Mouse (Mus musculus): ENCODE data around the gene Rangap1.
"Not testable (repeated sequence)": the region's sequence is repeated elsewhere in the genome, so short reads cannot be mapped to it uniquely, and the experiment has no call there.

The Rangap1 gene

DNA sequence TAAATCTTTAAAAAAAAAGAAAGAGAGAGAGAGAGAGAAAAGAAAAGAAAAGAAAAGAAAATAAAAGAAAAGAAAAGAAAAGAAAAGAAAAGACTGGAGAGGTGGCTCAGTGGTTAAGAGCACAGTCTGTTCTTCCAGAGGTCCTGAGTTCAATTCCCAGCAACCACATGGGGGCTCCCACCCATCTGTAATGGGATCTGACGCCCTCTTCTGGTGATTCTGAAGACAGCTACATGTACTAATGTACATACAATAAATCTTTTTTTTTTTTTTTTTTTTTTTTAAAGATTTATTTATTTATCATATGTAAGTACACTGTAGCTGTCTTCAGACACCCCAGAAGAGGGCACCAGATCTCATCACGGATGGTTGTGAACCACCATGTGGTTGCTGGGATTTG is 3.0 kb downstream of the Rangap1 start:
- in situ Hi-C loops (cut with MboI, MseI), result not testable (repeated sequence)

DNA sequence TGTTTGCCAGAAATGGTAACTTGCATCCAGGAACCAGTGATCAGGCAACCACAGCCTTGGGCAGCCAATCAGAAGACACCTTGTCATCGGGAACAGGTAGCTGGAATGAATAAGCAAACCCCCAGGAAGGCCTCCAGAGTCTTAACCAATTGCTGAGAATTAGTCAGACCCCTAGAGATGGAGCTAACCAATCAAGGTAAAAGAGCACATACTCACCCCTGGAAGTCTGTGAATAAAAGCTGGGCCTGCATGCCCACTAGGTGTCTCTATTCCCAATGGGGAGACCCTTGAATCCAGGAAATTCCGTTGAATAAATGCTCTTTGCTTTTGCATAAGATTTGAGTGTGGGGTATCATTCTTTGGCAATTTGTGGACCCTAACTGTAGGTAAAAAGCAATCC is 5.4 kb downstream of the Rangap1 start:
- in situ Hi-C loops (cut with MboI, MseI), result no loop called here

DNA sequence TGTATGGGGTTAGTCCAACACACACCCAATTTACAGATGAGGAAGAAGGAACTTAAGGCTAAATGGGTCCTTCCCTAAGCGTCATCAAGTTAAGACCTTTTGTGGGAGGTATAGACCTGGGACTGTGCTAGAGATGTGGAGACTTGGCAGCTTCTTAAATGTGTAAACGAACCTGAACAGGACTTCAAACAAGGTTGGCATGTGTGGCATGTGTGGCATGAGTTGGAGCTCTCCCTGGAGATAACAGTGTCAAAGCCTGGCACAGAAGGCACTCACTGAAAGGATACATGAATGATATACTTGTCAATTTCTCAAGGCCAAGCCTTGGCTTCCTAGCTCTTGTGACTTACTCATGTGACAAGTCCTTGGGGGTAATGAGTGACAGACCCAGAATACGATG is 6.0 kb downstream of the Rangap1 start:
- in situ Hi-C loops (cut with MboI, MseI), result no loop called here

DNA sequence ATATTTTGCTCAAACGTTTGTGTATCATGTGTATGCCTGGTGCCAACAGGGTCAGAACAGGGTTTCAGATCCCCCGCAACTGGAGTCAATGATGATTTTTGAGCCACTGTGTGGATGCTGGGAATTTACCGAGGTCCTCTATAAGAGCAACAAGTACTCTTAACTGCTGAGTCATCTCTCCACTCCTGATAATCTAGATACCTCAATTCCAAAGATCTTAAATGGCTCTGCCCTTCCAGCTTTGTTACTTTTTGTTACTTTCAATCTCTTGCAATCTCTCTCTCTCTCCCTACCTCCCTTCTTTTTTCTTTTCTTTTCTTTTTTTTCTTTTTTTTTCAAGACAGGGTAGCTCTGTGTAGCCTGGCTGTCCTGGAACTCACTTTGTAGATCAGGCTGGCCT is 10.3 kb downstream of the Rangap1 start:
- in situ Hi-C loops (cut with MboI, MseI), result no loop called here

DNA sequence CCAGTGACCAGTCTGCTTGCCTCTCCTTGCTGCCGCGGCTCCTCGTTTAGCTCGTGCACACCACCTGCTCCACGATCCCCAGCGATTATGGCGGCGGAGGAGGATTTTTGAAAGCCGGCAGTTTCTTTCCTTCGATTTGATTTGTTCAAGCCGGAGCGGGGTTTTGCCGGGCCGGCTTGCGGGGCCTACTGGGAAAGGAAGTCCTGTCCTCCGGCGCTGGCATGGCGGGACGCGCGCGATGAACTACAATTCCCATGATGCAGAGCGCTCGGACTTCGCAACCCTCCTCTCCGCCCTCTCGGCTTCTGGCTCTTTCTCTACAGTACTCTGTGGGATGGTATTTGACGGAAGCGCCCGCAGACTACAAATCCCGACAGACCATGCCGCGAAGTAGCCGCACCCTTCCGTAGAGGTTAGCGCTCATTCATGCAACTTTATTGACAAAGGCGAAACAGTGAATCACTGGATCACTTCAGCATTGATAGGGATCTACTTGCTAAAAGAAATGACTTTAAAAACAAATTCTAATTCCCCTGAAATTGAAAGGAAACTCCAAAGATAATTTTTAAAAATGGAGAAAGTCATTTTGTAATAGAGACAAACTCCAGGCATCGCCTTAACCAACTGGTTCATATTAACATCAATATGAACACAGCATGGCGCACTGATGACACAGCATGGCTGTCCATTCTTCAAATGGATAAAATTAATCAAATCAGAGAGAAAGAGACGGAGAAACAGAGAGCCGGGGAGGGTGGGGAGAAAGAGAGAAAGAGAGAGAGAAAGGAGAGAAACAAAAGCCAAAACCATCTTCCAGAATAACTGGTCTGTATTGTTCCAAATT is 15.3 kb downstream of the Rangap1 start:
- in situ Hi-C loops (cut with MboI, MseI), result no loop called here

DNA sequence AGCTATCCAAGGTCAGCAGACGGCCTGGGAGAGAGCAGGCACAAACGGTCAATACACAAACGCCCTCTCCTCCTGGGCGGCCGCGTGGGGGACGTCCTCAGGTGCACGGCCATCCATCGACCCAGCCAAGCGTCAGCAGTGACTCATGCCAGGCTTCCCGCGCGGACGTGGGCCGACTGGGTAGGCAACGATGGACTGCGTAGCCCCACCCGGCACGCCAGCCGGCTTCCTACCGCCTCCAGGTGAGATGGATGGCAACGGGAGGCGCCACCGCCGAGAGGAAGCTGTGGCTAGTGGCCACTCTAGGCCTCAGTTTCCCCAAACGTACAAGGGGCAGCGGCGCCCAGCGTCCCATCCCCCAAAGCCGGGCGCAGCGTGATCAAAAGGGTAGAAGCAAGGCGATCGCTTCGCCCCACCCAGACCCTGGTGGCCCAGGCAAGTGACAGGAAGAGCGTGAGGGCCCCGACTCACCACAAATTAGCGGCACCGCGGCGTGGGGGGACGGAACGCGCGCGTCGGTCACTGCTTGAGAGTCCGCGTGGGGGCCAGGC is 16.0 kb downstream of the Rangap1 start:
- in situ Hi-C loops (cut with MboI, MseI), result no loop called here

DNA sequence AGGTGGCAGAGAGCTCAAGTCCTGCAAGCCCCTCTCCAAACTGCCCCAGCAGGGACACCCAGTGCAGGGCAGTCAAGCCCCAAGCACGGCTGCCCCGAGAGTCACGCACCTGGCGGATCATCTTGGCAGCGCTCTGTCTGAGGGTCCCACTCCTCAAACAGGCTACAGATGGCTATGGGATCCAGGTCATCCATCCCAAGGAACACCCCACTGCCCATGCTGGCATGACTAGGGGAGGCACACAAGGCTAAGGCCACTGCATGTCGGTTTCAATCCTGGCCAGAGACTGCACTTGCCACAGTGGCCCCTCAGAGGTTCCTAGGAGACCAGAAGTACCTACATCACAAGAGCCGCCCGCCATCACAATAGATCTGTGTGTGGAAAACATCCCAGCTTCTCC is 19.4 kb downstream of the Rangap1 start:
- in situ Hi-C loops (cut with MboI, MseI), result no loop called here

DNA sequence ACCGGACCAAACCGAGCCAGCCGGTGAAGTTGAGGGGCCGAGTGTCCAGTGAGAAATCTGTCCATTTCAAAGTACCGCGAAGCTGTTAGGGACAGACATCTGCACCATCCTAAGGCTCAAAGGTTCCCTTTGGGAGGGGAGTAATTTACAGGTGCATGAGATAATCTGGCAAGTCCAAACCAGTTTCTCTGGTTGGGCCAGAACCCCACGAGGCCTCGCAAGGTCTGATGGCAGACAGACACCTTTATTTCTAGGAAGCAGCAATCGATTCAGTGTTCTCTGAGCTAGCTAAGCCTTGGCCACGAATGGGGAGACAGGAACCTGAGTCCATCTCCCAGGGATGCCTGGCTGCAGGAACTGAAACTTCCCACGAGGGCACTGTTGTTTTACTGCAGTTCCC is 21.7 kb downstream of the Rangap1 start:
- in situ Hi-C loops (cut with MboI, MseI), result no loop called here

DNA sequence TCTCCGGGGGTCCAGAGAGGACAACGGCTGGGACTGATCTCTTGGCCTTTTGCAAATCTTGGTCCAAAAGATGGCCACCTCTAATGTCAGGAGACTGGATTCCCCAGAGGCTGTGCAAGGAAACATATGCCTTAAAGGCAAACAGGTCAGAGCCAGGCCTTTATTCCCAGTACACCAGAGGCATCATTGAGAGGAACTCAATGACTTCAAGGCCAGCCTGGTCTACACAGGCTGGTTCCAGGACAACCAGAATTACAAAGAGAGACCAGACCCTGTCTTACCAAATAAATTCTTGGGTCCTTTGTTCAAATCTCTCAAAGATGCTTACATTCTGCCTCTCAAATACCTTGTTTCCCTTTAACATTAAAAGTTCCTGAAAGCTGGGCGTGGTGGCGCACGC is 23.0 kb downstream of the Rangap1 start:
- in situ Hi-C loops (cut with MboI, MseI), result no loop called here

DNA sequence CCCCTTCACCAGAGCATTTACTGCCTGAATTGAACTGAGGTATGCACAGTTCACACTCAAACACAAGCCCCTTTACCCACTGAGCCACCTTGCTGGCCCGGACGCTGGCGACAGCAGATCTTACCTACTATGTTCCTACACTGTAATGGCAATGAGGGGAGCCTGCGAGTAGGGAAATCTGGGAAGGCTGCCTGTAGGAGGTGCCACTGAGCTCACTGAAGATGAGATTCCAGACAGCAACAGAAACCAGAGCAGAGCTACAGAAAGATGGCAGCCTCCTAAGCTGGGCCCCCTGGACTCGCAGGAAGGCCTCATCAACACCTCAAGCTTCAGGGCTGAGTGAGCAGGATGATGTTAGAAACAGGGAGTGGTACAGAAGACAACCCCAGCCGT is 26.2 kb downstream of the Rangap1 start:
- in situ Hi-C loops (cut with MboI, MseI), result loop anchor here (5.0 kb wide), 1 partner anchor 92 kb away; no protein-coding TSS in a partner anchor

DNA sequence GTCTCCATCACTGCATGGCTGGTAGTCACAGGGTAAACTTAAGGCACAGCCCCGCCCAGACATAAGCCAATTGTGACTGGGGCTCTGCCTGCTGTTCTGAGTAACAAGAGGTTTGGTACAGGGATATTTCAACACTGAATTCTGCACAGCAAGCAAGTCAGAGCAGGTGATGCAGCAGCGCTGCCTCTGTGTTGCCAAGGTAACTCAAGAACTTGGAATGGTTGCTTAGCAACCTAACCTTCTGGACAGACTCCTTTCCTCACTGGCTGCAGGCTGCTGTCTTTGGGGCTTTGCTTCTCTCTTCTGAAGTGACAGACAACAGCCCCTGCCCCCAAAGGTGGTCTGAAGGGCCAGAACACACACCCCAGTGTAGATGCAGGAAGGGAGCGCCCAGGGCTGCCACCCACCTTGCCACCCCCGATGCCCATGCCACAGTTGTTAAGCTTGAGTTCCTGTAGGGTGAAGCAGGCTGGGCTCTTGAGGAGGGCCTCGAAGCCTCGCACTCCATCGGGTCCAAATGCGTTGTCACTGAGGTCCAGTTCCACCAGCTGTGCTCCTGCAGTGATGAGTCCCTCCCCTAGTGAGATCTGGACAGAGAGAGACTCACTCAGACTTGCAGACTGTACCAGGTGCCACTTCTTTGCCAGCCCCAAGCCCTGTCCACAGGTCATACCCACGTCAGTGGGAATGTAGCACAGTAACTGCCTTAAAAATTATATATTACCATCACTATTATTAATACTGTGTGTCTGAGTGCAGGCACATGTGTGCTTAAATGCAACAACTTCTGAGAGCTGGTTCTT is 26.8 kb downstream of the Rangap1 start:
- in situ Hi-C loops (cut with MboI, MseI), result loop anchor here (5.0 kb wide), 1 partner anchor 91 kb away; no protein-coding TSS in a partner anchor

DNA sequence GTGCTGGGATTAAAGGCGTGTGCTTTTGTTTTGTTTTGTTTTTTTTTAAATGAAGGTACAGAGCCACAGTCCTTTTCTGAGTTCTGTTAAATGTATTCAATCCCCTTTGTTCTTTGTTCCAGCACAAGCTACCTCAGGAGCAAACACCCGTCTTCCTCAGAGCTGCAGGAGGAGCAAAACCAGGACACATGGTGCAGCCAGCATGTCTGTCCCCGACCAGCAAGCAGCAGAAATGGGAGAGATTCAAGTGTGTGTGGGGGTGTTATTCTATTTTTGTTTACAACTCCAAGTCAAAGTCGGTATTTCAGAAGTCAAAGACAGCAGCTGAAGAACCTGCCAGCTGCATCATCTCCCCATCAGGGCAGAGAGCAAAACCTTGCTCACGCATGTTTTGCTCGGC is 31.6 kb downstream of the Rangap1 start:
- in situ Hi-C loops (cut with MboI, MseI), result no loop called here

DNA sequence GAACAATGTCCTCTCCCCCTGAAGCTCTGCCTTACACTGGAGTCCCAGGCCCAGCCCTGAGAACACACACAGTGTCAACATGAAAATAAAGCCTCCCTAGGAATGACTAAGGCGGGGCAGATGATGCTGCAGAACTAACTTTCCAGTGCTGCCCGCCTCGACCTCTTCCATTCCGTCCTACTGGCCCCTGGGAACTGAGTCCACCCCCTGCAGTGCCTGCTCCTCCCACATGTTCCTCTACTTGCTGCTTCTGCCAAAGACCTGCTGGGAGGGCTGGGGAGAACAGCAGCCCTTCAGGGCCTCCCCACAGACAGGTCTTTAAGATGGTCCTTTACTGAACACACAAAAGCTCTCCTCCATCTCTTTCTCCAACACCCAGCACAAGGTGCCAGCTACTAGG is 34.5 kb downstream of the Rangap1 start:
- in situ Hi-C loops (cut with MboI, MseI), result no loop called here

DNA sequence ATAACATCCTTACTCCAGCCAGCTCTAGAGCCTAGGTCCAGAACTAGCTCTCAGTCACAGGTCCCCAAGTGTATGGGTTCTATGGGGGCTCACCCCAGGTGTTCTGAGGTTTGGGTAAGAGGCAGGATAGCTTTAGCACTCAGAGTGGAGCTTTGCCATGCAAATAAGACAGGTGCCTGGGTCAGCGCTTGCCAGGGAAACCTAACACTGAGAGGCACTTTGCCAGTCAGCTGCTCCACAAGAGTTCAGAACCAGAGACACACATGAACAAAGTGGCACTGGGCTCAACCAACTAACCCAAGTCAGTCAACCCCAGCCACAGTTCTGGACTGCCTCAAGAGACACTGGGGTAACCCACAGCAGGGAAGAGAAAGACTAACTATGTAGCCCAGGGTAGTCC is 35.6 kb downstream of the Rangap1 start:
- in situ Hi-C loops (cut with MboI, MseI), result no loop called here

DNA sequence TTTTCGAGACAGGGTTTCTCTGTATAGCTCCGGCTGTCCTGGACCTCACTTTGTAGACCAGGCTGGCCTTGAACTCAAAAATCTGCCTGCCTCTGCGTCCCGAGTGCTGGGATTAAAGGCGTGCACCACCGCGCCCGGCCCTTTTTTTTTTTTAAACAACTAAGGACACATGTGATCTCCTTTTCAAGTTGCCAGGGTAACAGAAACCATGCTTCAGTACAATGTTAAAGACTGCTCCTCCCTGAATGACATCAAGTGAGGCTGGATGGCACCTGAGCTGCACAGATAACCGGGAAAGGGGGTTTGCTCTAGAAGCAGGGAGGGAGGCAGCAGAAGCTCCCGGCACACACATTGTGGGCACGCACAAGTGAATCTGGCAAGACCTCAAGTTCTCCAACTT is 36.3 kb downstream of the Rangap1 start:
- in situ Hi-C loops (cut with MboI, MseI), result no loop called here

DNA sequence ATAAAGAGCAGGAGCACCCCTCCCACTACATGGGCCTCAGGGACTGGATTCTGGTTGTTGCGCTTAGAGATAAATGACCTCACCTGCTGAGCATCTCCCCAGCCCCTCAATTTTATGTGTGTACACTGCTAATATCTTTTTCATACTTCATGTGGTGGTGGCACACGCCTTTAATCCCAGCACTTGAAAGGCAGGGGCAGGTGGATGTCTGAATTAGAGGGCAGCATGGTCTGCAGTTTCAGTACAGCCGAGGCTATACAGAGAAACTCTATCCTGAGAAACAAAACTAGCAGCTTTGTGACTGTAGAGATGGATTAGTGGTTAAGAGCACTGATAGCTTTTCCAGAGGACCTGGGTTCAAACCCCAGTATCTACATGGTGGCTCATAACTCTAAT is 42.2 kb downstream of the Rangap1 start:
- in situ Hi-C loops (cut with MboI, MseI), result no loop called here

DNA sequence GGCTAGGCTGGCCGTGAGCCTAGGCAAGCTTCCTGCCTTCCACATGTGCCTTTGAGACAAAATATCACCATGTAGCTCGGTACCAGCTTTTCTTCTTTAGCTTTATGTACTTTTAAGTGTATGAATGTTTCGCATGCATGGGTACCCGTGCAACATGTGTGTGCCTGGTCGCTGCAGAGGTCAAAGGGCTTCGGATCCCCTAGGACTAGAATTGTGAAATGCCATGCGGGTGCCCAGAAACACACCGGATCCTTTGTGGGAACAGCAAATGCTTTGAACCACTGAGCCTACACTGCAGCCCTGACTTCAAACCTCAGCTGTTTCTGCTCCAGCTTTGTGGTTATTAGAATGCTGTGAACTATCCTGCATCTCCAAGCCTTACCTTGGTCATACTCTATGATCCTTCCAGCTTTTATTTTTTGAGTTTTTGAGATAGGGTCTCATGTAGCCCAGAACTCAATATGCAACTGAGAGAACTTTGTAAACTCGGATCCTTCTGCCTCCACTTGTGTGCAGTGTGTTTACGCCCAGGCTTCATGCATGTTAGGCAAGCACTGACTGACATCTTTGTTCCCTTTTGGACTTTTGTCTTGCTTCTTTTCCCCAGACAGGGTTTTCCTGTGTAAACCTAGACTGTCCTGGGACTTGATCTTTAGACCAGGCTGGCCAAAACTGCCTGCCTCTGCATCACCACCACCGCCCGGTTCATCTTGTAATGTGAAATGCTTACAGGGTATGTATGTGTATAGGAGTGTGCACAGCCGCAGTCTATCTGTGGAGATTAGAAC is 42.8 kb downstream of the Rangap1 start:
- in situ Hi-C loops (cut with MboI, MseI), result no loop called here

DNA sequence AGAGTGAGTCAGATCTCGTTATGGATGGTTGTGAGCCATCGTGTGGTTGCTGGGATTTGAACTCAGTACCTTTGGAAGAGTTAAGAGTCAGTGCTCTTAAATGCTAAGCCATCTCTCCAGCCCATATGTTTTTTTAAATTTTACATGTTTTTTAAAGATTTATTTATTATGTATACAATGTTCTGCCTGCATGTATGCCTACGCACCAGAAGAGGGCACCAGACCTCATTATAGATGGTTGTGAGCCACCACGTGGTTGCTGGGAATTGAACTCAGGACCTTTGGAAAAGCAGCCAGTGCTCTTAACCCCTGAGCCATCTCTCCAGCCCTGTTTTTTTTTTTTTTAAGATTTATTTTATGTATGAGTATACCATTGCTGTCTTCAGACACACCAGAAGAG is 44.0 kb downstream of the Rangap1 start:
- in situ Hi-C loops (cut with MboI, MseI), result not testable (repeated sequence)

DNA sequence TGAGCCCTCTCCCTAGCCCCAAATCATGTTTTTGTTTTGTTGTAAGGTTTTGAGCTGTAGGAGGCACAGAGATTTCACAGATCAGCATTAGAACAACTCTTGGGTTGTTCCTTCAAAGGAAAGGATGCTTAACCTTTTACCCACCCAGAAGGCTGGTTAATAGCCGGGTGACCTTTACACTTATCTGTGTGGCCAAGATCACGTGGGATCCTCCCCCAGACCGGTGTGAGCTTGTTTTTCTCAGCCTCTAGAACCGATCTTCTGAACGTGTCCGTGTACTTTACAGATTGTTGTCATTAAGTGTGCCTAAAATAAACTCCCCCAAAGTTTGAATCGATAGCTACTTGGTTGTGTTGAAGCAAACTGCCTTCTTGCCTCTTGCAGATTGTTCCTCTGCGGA is 44.7 kb downstream of the Rangap1 start:
- in situ Hi-C loops (cut with MboI, MseI), result no loop called here

DNA sequence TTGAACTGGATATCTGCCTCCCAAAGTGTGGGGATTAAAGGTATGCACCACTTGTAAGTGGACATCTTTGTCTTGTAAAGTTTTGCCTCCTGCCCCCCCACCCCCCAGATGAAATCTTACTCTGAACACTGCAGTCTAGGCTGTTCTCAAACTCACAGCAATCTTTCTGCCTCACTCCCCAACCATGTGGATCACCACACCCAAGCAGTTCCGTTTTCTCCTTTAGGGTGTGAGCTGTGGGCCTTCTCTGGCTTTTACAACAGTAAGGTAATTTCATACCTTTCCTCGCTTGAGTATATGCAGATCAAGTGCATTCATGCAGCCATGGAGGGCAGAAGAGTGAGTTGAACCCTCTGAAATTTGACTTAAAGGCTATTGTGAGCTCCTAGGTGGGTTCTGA is 45.2 kb downstream of the Rangap1 start:
- in situ Hi-C loops (cut with MboI, MseI), result no loop called here

DNA sequence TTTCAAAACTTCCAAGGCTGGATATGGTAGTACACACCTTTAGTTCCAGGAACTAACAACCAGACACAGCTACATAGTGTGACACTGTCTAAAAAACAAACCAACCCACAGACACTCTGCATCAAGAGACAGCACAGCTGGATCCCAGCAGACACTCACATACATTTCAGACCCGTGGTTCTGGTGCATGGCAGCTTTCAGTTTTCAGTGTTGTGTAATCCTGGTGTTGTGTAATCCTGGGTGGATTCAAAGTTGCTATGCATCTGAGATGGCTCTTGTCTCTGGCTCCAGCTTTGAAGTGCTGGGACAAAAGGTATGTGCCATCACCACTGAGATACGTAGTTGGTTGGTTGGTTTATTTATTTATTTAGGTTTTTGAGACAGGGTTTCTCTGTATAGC is 46.8 kb downstream of the Rangap1 start:
- in situ Hi-C loops (cut with MboI, MseI), result no loop called here

DNA sequence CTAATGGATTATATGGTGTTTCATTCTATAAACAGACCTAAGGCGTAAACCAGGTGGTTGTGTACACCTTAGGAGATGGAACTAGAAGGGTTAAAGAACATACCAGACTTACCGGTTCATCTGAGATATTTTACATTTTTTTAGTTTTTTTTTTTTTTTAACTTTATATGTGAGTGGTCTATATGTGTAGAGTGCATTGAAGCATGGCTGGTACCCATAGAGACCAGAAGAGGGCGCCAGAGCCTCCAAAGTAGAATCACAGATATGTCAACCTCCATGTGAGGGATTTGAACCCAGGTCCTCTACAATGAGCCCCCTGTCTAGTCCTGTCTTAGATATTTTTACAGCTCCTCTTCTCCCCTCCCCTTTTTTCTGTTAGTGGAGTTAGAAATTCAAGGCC is 47.5 kb downstream of the Rangap1 start:
- in situ Hi-C loops (cut with MboI, MseI), result no loop called here
